Mouse (Mus musculus): ENCODE measurements around the gene Dguok.

- TF ChIP-seq POLR2A (IDR thresholded peaks at IDR 0.05; ENCODE audit: borderline replicate concordance, insufficient read depth, low read length) (no peak), CTCF (IDR thresholded peaks at IDR 0.05; ENCODE audit: borderline replicate concordance, insufficient read depth, low read depth, low read length) (no peak)
Measured at GRCm38 (mm10) chr6:83464011-83464410, 42.8 kb downstream of the Dguok start.
